Mouse (Mus musculus) megakaryocyte, embryonic 14.5 days (primary cell): ENCODE results near the gene Slc47a2. TPM values are rescaled to one million over a fixed set of nuclear protein-coding genes. Genes with fewer than 3 reads are reported as not detected.

Experiments
- H3K27me3 ChIP-seq: replicated peaks from 2 replicates; pipeline ENCODE3; 2012; ENCODE audit warnings: inconsistent platforms
- H3K36me3 ChIP-seq: replicated peaks from 2 replicates; pipeline ENCODE3; 2012; ENCODE audit warnings: low read length, inconsistent platforms, mixed read lengths
- H3K4me1 ChIP-seq: 2 replicates; pipeline ENCODE4 v1.6.1; 2012; ENCODE audit warnings: inconsistent platforms
- H3K4me3 ChIP-seq: replicated peaks from 2 replicates; pipeline ENCODE3; 2012; ENCODE audit warnings: moderate library complexity, mild to moderate bottlenecking, inconsistent platforms
- H3K9me3 ChIP-seq: 2 replicates; pipeline ENCODE4 v1.6.1; 2012; ENCODE audit warnings: inconsistent platforms
- FLI1 ChIP-seq: IDR thresholded peaks from 2 replicates; pipeline ENCODE4 v1.6.1; 2012; ENCODE audit warnings: low read length, inconsistent platforms, mixed read lengths
- GATA1 ChIP-seq: IDR thresholded peaks from 3 replicates; pipeline ENCODE4 v1.6.1; 2012; ENCODE audit warnings: mixed read lengths, low read length, inconsistent platforms, borderline replicate concordance
- polyA plus RNA-seq: library from polyadenylated mRNA; stranded (reverse); fragments of >175 nt; gene quantifications from 2 replicates; pipeline ENCODE4 v1.2.3, GENCODE M21; 2012; ENCODE audit warnings: low replicate concordance; ENCODE audit not compliant: insufficient read depth

The Slc47a2 gene
- polyA plus RNA-seq, 1 experiment = not detected

DNA sequence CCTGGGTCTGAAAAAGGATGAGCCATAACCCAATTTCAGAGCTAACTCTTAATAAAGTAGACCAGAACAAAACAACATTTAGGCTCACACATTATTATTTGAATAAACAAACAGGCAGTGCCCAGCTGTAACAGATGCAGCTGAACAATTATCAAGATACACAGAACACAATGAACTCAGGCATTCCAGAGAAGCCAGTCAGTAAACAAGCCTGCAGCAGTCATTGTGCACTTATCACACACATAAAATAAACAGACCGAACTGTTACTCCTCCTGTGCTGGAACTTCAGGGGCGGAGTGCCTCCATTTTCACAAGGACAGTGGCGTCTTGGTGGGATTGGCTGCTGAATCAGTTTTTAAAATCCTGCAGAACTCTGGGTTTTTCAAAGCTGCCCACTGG, 48.2 kb downstream of the Slc47a2 start:
- no peak for TF ChIP-seq GATA1
- TF ChIP-seq FLI1 = no peak
- Histone ChIP-seq H3K4me1 (peaks cover 5% of the 10 kb centered on the region; the same call in 1 of the 2 replicates), H3K36me3 (no peaks in the 10 kb centered on the region), H3K27me3 (peaks cover 32% of the 10 kb centered on the region), H3K4me3 (no peak overlapping the region), H3K9me3 (no peaks in the 10 kb centered on the region; the same call in 1 of the 2 replicates)

DNA sequence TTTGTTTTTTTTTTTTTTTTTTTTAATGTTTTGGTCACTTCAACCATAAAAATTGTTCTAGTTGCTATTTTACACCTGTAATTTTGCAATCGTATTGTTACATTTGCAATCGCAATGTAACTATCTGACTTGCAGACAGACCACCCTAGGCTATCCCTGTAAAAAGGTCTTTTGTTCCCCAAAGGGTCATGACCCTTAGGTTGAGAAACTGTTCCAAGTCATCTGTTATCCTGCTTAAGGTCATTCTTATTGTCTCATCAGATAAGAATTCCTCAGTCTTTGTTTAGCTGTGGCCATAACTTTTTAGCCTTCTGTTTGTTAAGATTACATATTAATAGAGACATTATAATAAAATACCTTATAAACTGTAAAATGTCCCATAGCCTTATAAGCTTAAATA, 49.4 kb downstream of the Slc47a2 start:
- Histone ChIP-seq H3K36me3 (no peaks in the 10 kb centered on the region), H3K27me3 (peaks cover 34% of the 10 kb centered on the region), H3K4me3 (no peak overlapping the region), H3K4me1 (no peaks in the 10 kb centered on the region), H3K9me3 (peaks cover 8% of the 10 kb centered on the region)
- TF ChIP-seq FLI1 (no peak), GATA1 (no peak)

DNA sequence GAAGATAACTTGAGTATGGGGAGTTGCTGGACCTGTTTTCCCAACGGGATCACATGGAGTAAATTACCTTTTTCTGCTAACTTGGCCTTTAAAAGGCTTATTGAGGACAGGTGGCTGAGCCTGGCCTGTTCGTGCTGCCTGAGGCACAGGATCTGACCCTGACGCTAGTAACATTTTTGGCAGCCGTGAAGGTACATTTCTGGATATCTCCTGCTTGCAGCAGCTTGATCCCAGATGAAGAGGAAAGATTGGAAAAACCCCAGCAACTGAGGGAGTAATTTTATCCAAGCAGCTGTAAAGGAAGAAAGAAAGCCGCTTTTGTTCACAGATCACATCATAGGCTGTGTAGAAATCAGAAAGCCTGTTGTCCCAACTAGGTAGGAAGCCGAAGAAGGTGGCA, 58.3 kb downstream of the Slc47a2 start:
- TF ChIP-seq FLI1 = no peak
- TF ChIP-seq GATA1 = no peak
- no peaks in the 10 kb centered on the region for H3K4me1 ChIP-seq

DNA sequence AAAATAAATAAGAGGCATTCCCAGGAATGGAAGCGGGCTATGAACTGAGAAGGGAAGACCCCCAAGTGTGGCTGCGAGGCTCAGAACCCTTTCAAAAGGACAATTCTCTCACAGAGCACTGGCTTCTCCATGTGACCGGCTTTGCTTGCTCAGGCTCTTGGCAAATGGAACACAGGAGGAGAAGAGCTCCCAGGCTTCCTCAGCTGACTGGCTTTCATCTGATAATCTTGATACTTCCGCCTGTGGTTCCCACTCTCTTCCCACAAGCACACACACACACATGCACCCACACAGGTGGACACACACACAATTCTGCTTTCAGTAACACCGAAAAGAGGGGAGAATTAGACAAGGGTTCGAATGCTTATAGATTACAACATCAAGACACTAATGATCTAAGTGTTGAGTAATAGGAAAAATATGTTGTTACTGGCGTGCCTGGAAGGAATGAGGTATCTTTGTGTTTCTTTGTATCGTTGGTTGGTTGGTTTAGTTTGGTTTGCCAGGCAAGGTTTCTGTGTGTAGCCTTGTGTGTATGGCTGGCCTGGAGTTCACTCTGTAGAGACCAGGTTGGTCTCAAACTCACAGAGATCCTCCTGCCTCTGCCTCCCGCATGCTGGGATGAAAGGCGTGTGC, 59.1 kb downstream of the Slc47a2 start:
- TF ChIP-seq GATA1 (no peak), FLI1 (no peak)
- H3K4me1 ChIP-seq = no peaks in the 10 kb centered on the region
- peaks cover 42% of the 10 kb centered on the region for H3K27me3 ChIP-seq
- H3K4me3 ChIP-seq = no peak overlapping the region
- H3K36me3 ChIP-seq = no peaks in the 10 kb centered on the region
- peaks cover 31% of the 10 kb centered on the region for H3K9me3 ChIP-seq

More for the DNA sequence above, 58.3 kb downstream of the Slc47a2 start:
- Histone ChIP-seq H3K9me3 (peaks cover 36% of the 10 kb centered on the region), H3K27me3 (peaks cover 45% of the 10 kb centered on the region), H3K36me3 (no peaks in the 10 kb centered on the region), H3K4me3 (no peak overlapping the region)

DNA sequence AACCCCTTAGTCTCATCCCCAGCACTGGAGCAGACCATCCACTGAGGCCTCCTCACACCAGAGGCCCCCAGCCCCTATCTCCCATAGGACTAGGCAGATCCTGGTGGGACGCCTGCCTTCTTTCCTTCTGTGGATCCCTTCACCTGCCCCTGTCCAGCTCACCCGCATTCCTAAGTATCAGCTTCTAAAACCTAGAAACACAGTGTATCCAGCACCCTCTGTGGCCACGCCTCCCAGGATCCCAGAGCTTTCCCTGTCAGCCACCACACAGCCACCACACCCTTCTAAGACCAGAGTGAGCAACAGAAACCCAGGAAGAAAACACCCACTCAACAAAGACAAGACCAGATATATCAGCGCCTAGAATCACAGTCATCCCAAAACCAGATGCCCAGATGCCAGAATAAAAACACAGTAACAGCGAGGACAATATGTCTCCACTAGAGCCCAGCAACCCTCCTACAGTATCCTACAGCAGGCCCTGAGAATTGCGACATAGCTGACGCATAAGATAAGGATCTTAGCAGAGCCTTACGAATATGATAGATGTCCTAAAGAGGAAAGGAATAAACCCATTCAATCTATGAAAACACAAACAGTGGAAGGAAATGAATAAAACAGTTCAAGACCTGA, 64.1 kb downstream of the Slc47a2 start:
- no peak overlapping the region for H3K4me3 ChIP-seq
- peaks cover 43% of the 10 kb centered on the region for H3K27me3 ChIP-seq
- H3K36me3 ChIP-seq = no peaks in the 10 kb centered on the region
- TF ChIP-seq FLI1 = no peak
- TF ChIP-seq GATA1 = no peak
- H3K4me1 ChIP-seq = no peaks in the 10 kb centered on the region
- H3K9me3 ChIP-seq = peaks cover 6% of the 10 kb centered on the region; the same call in 1 of the 2 replicates

DNA sequence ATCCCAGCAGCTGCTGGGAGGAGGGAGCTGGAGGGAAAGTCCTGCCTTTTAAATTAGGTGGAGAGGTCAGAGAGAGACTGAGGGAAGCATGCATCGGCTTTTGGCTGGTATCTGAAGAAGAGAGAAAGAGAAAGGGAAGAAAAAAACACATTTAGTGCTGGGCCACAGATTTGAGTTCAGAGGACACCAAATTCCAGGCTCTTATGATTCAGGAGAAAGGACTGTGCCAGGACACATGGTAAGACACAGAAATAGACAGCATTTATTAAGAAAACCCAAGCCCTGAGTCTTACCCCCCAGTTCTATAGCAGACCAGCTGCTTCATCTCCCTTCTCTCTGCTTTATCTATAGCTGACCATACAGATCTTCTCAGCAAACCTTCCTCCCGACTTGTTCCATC, 64.7 kb downstream of the Slc47a2 start:
- Histone ChIP-seq H3K9me3 (peaks cover 6% of the 10 kb centered on the region; the same call in 1 of the 2 replicates), H3K36me3 (no peaks in the 10 kb centered on the region), H3K27me3 (peaks cover 46% of the 10 kb centered on the region), H3K4me3 (no peak overlapping the region), H3K4me1 (no peaks in the 10 kb centered on the region)
- TF ChIP-seq FLI1 = no peak
- no peak for TF ChIP-seq GATA1

DNA sequence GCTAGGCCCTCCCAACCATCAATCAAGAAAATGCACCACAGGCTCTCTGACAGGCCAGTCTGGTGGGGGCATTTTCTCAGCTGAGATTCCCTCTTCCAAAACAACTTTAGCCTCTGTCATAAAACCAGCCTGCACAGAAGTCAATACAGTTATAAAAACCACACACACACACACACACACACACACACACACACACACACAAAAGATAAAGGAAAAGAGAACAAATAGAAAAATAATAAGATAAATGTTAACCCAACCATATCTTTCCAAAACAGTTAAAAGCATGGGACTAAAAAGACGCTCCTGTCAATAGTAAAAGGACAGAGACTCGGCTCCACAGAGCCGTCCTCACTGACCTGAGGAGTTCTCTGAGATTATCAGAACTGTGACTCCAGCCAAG, 66.2 kb downstream of the Slc47a2 start:
- Histone ChIP-seq H3K36me3 (no peaks in the 10 kb centered on the region), H3K4me3 (no peak overlapping the region), H3K4me1 (no peaks in the 10 kb centered on the region), H3K9me3 (peaks cover 6% of the 10 kb centered on the region; the same call in 1 of the 2 replicates), H3K27me3 (peaks cover 55% of the 10 kb centered on the region)
- no peak for TF ChIP-seq FLI1
- no peak for TF ChIP-seq GATA1

DNA sequence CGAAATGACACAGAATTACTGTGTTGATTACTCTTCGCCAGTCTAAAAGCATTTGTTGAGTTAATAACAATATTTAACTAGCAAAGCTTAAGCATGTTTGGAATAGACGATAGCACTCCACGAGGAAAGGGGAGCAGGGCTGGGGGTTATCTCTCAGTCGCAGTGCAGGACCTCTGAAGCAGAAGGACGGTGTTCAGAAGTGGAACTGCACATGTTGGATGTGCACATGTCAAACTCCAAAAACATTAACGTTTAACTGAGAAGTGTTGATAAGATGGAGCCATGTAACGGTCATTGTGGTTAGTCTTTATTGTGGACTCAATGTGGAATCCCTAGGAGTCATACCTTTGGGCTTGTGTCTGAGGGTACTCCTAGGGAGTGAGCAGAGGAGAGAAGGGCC, 67.6 kb downstream of the Slc47a2 start:
- no peak overlapping the region for H3K4me3 ChIP-seq
- TF ChIP-seq GATA1 (no peak), FLI1 (no peak)
- H3K9me3 ChIP-seq = peaks cover 5% of the 10 kb centered on the region; the same call in 1 of the 2 replicates
- no peaks in the 10 kb centered on the region for H3K36me3 ChIP-seq
- H3K4me1 ChIP-seq = no peaks in the 10 kb centered on the region; the same call in 1 of the 2 replicates
- H3K27me3 ChIP-seq = peaks cover 49% of the 10 kb centered on the region

DNA sequence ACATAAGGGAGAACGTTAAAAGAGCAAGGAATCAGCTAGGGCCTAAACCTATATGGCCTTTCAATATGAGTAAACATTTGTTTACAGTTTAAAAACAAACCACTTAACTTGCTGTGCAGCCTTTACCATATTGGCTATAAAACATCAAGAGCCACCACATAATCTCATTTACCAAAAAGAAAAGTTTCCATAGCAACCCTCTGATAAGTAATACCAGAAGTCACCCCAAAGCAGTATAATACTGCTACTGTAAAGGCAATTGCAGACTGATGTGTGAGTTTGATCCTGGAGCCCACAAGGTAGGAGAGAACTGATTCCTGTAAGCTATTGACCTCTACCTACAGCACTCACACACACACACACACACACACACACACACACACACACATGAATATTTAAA, 68.2 kb downstream of the Slc47a2 start:
- Histone ChIP-seq H3K4me1 (peaks cover 6% of the 10 kb centered on the region; the same call in 1 of the 2 replicates), H3K9me3 (0 out of 2 replicates have a peak, but pooled peaks cover 4% of the 10 kb centered on the region), H3K27me3 (peaks cover 54% of the 10 kb centered on the region), H3K36me3 (no peaks in the 10 kb centered on the region), H3K4me3 (no peak overlapping the region)
- TF ChIP-seq GATA1 (no peak), FLI1 (no peak)

DNA sequence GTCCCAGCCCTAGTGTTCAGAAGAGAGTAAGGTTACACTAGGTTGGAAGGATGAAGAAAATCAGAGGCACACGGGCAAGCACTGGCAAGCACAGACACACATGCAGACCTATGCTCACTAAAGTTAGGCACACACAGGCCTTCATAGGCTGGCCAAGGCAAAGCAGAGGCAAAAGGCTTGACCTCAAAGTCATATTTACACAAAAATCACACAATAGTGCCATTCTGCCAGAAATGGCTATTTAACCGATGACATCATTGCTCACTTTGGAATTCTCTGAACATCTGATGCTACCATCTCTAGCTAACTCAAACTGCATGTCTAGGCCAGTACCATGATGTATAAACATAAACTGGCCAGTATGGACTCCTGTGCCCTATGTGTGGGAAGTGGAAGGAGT, 68.7 kb downstream of the Slc47a2 start:
- no peaks in the 10 kb centered on the region for H3K36me3 ChIP-seq
- peaks cover 56% of the 10 kb centered on the region for H3K27me3 ChIP-seq
- H3K4me1 ChIP-seq = peaks cover 6% of the 10 kb centered on the region; the same call in 1 of the 2 replicates
- TF ChIP-seq GATA1 = no peak
- no peak for TF ChIP-seq FLI1
- H3K4me3 ChIP-seq = no peak overlapping the region
- H3K9me3 ChIP-seq = 0 out of 2 replicates have a peak, but pooled peaks cover 4% of the 10 kb centered on the region
